ENCODE assay signal across 13 mouse cellular contexts in the genomic region with DNA sequence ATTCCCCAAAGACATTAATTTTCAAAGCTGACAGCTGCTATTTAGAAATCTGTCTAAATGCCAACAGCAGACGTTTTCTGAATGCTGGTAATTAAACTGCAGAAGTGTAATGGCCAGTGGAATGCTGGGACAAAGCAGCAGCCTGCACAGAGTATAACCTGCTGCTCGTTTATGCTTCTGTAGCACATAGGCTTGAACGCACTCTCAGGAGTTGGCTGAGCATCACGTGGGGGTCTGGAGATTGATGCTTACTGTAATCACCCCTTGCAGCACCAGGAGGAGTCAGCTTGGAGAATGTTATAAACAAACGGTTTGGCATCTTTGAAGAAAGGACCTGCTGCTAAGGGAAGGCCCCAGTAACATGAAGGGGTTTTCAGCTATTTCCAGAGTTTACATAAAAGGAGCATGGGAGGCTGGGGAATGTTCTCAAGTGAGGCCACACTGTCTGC.
A peak's percentile ranks its signal among the peaks of the same experiment; 100 is the strongest.
DNase-seq lines count a peak whose midpoint lies in the region; ATAC-seq and TF ChIP-seq lines count a peak whose summit lies in the region.
"Had no signal": no experiment of that assay in that cellular context is flagged by ENCODE, and none has a peak within 500 bp of the region (broad histone marks: within the 10 kb centered on the region; RNA-seq: fewer than 3 reads in every experiment).

No protein-coding gene starts in this region.

- no peaks in the 10 kb centered on the region for H3K27me3 ChIP-seq in midbrain, postnatal 0 days (ENCODE audit: insufficient read depth, low read length)
- H3K27me3 ChIP-seq: limb, embryonic 12.5 days had no signal

- no peak overlapping the region for H3K4me2 ChIP-seq in midbrain, postnatal 0 days (ENCODE audit: low read depth, low read length, poor library complexity, severe bottlenecking)
- H3K4me2 ChIP-seq: limb, embryonic 12.5 days had no signal

- H3K9me3 ChIP-seq in midbrain, postnatal 0 days (ENCODE audit: low read length) = no peaks in the 10 kb centered on the region
- H3K9me3 ChIP-seq: limb, embryonic 12.5 days had no signal

- DNase-seq in cerebellum, postnatal 10 days = peak; percentile 33 to 34
- no peak for DNase-seq in cerebellum, adult 9-10 months
- peak; percentile 60 for DNase-seq in brain, adult 2 months (ENCODE audit: low read depth, low spot score)
- DNase-seq in layer of hippocampus, adult 18-20 months (ENCODE audit: low spot score in 2 of 2) = peak; percentile 51 to 72
- peak; percentile 71 for DNase-seq in midbrain, postnatal 0 days (ENCODE audit: low spot score)
- no peak for DNase-seq in urinary bladder, adult 18-20 months (ENCODE audit: low spot score in 2 of 2)
- DNase-seq in adrenal gland, postnatal 36 days = no peak
- no peak for DNase-seq in cerebellum, adult 18-20 months
- DNase-seq: adrenal gland, postnatal 14 days; heart, adult 2 months; kidney, adult 18-20 months had no signal

- H3K4me3 ChIP-seq in midbrain, postnatal 0 days (ENCODE audit: low read depth, low read length) = no peak overlapping the region
- H3K4me3 ChIP-seq: heart, adult 2 months; limb, embryonic 12.5 days had no signal

- peak; percentile 70; the same call in 1 of the 2 replicates for ATAC-seq in midbrain, postnatal 0 days (ENCODE audit: low FRiP score)

- no peak for TF ChIP-seq CTCF in midbrain, postnatal 0 days (IDR thresholded peaks at IDR 0.05)

- WGBS in midbrain, postnatal 0 days = 25% methylated on average over 5 of the region's 5 CpGs

- no peak overlapping the region for H3K9ac ChIP-seq in midbrain, postnatal 0 days (replicated peaks; ENCODE audit: low read length, poor library complexity, severe bottlenecking)
- H3K9ac ChIP-seq: limb, embryonic 12.5 days had no signal

- no peak overlapping the region for H3K27ac ChIP-seq in midbrain, postnatal 0 days (ENCODE audit: low read depth, low read length)
- H3K27ac ChIP-seq: heart, adult 2 months; limb, embryonic 12.5 days; macrophage had no signal

- H3K4me1 ChIP-seq in midbrain, postnatal 0 days (ENCODE audit: insufficient read depth, low read length) = no peaks in the 10 kb centered on the region

- no peaks in the 10 kb centered on the region; the same call in 1 of the 2 replicates for H3K36me3 ChIP-seq in midbrain, postnatal 0 days (ENCODE audit: insufficient read depth, low read length)
- H3K36me3 ChIP-seq: limb, embryonic 12.5 days had no signal

Comparison
In these comparisons a context has a peak if more than half of its experiments do, and no peak if none do; other contexts are left out.
1. DNase-seq: peak in cerebellum, postnatal 10 days (2 of 2), brain, adult 2 months (single experiment), layer of hippocampus, adult 18-20 months (2 of 2) and midbrain, postnatal 0 days (single experiment); none in cerebellum, adult 9-10 months (single experiment), urinary bladder, adult 18-20 months (0 of 2), adrenal gland, postnatal 36 days (0 of 2) and cerebellum, adult 18-20 months (0 of 2).